Mouse (Mus musculus) T-cell, adult 2 months (primary cell): ENCODE measurements around the gene Trmt44.

ENCODE experiments used
- DNase-seq: peaks from one replicate; pipeline ENCODE4 v3.0.0; 2022; ENCODE audit warnings: low spot score

Gene Trmt44

GRCm38 (mm10) chr5:35574653-35575599 is at the start of gene Trmt44:
Gene Trmt44 (minus strand): TSS chr5:35575070.
- DNase-seq: peak; percentile 86

DNA sequence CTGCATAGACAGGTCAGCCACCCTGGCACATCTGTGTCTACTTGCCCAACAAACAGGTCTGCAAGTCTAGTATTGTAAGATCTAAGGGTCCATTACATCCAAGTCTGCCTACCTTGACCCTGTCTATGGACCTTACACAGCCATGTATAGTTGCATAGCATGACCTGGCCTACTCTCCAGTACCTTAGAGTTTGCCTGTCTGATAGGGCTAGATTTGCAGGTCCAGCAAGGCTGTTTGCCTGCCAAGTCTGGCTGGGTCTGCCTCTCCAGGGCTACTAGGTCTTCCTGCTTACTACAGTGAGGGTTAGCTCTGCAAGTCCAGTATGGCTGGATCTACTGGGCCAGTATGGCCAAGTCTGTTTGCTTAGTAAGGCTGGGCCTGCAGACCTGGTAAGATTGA is 49.0 kb upstream of the Trmt44 start:
- DNase-seq: no peak

DNA sequence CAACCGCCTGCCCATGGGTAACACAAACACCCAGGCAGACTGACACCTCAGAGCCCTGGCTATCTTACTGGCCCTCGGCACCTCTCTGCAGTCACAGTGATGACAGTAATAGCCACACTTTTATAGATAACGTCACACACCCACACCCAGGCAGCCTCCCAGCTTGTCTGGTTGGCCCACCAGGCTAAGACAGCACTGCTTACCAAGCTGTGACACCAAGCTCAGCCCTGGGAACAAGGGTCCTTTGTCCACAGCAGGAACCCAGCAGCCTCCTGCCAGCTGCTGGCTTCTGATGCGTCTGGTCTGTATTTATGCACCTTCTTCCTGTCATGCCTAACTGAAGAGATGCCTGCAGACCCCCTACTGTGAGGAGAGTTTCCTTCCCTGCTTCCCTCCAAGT is 46.2 kb upstream of the Trmt44 start:
- no peak for DNase-seq

DNA sequence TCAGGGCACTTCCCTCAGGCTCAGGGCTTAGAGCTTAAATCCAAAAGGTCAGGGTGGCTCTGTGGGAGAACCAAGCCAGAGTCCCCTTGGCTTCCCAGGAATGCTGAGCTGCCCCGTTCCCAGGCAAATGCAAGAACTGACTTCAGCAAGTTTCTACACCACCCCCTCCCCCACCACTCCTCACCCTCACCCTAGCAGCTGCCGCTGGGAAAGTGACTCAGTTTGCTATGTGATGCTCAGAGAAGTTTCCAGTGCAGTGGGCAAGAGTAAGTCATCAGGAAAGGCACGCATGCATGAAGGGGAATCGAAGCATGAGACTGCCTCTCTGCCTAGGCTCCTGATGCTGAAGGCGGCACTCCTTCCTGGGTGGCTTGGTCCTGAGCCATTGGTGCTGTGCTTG is 42.1 kb upstream of the Trmt44 start:
- no peak for DNase-seq

- DNase-seq: no peak
Measured at GRCm38 (mm10) chr5:35612722-35613121, 37.9 kb upstream of the Trmt44 start.

- no peak for DNase-seq
Measured at GRCm38 (mm10) chr5:35611900-35612299, 37.0 kb upstream of the Trmt44 start.

DNA sequence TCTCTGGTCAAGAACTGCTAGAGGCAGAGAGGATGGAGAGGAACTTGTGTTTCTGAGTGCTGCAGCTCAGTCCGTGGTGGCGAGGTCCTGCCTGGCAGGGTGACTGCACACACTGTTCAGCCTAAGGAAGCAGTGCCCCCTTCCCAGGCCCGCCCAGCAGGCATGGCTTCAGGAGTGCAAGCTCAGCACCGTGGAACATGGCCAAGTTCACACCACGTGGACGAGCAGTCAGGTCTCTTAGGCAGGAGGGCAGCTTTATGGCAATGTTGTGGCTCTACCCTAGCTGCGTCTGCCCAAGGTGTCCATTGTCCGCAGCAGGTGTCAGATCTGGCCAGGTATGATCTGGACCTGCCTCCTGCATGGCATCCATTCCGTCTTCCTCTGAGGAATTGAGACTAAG is 36.3 kb upstream of the Trmt44 start:
- DNase-seq: no peak

GRCm38 (mm10) chr5:35610381-35610780 is 35.5 kb upstream of the Trmt44 start:
- no peak for DNase-seq

GRCm38 (mm10) chr5:35609971-35610370 is 35.1 kb upstream of the Trmt44 start:
- DNase-seq: no peak

DNA sequence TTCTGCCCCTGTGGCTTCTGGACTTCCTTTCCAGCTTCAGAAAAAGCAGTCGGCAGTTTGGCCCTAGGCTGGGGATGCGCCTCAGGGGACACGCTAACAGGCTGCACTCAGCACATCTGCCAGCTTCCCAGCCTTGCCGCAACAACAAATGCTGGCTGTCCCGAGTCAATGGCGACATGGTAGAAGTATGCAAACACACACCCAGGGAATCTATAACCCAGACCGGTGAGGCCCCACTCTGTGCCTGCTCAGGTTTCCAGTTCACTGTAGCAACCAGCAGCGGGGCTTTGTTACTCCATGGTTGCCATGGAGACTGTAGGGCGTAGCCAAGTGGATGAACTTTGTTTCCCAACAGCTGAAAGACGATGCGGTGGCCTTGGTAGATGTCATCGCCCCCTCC is 34.5 kb upstream of the Trmt44 start:
- DNase-seq: no peak

DNA sequence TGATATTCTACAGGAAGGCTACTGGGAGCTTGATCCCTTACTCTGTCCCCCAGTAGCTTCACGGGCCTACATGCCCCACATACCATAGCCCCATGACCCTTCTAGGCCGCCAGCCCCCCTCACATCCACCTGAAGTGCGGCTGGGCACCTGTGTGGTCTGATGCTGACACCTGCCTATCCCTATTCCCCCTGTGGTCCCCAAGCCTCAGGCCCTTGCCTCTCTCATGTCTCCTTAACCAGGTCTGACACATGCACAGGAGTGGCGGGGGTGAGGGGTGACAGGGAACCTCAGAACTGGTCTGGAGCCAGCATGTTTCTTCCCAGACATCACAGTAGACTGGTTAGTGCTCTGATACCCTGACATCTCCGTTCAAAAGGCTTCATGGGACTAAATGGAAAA is 33.7 kb upstream of the Trmt44 start:
- no peak for DNase-seq

DNA sequence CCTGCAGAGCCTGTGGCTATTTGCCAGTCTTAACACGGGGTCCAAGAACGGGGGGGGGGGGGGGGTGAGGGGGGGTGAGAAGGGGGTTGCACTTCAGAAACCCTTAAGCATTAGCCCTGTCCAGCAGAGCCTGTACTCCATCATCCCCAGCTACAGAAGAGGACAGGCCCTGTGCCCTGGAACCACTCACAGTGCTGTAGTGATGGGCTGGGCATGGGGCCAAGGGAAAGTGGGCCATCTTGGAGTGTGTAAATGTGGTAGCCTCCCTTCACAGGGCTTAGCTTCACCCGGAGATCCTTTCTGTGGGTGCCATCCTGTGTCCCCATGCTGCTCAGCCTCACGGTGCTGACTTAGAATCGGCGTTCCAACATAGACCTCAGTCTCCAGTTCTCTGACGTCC is 32.9 kb upstream of the Trmt44 start:
- DNase-seq: no peak

GRCm38 (mm10) chr5:35606800-35607199 is 31.9 kb upstream of the Trmt44 start:
- no peak for DNase-seq

DNA sequence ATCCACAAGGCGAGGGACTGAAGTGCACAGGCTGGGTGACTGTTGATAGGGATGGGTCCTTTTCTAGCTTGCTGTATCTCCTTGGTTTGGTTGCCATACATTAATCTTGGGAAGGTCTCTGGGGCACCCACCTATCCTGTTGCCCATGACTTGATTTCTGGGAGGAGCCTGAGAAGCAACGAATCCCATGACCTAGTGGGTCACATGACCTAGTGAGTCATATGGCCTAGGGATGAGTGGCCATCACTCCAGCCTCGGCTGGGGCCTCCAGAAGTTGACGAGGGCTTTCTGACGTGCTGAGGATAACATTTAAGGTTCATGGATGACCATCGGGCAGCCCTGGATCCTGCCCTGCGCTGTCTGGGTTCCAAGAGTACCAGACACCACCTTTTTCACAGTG is 30.5 kb upstream of the Trmt44 start:
- no peak for DNase-seq

DNA sequence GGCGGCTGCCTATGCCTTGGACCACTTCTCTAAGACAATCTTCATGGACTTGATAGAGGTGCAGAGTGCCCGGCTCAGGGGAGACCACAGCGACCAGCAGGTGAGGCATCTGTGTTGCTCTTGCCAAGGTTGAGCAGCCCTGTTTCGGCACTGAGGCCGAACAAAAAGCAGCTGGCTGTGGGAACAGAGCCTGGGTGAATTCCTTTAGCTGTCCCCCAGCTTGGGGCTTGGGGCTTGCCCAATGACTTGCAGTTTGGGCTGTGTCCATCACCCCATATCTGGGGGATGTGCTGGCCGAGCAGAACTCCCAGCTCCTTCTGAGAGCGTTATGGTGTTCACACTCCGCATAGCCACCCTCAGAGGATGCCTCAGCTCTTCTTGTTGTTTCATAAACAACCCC is 26.7 kb upstream of the Trmt44 start:
- no peak for DNase-seq

DNA sequence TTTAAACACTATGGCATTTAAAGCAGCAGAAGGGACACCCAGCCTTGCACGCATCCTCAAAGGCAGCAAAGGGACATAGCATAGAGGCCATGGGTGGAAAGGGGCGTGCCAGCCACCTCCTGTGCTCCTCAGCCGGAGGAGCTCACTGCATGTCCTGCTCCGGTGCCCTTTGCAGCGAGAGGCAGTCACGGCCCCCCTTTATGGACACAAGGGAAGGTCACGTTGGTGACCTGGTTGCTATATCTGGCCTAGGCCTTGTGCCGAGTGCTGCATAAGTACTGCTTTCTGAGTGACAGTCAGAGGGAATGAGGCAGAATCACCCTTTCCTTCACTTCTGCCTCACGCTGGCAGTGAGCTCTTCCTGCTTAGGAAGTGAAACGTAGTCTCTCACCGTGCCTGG is 25.4 kb upstream of the Trmt44 start:
- no peak for DNase-seq

- DNase-seq: no peak
Measured at GRCm38 (mm10) chr5:35596169-35597160, 21.6 kb upstream of the Trmt44 start.

DNA sequence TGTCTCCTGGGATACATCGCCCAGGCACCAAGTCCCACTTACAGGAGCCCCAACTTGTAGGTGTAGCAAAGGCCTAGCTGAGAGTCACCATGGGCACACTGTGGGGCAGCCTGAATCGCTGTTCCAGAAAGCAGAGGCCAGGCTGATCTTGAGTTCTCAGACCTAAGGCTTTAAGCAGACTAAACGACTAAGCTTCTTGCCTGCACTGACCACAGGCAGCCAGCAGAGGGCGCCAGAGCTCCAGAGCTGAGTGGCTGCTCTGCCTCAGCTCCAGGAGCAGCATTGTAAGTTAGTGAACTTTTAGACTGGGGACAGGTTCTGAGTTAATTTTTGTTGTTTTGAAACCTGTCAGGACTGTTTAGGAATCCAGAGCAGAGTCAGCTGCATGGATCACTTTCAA is 20.8 kb upstream of the Trmt44 start:
- DNase-seq: peak; percentile 37

GRCm38 (mm10) chr5:35594768-35595167 is 19.9 kb upstream of the Trmt44 start:
- no peak for DNase-seq

- DNase-seq: no peak
Measured at GRCm38 (mm10) chr5:35593272-35593671, 18.4 kb upstream of the Trmt44 start.

DNA sequence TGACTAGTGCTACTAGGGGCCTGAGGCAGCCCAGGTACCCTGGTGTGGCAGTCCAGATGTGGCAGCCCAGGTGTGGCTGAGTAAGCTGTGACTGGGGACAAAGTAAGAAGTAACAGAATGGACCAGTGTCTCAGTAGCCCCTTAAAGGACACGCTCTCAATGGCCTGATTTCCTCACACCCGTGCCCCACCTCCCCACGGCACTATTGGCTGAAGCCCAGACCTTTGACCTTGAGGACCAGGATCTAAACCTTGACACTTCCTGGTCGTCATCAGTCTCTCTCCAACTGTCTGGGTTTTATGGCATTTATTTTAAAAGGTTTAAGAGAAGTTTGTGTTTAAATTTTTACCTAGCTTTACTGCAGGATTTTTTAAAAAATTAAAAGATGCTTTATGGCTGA is 18.0 kb upstream of the Trmt44 start:
- DNase-seq: no peak

DNA sequence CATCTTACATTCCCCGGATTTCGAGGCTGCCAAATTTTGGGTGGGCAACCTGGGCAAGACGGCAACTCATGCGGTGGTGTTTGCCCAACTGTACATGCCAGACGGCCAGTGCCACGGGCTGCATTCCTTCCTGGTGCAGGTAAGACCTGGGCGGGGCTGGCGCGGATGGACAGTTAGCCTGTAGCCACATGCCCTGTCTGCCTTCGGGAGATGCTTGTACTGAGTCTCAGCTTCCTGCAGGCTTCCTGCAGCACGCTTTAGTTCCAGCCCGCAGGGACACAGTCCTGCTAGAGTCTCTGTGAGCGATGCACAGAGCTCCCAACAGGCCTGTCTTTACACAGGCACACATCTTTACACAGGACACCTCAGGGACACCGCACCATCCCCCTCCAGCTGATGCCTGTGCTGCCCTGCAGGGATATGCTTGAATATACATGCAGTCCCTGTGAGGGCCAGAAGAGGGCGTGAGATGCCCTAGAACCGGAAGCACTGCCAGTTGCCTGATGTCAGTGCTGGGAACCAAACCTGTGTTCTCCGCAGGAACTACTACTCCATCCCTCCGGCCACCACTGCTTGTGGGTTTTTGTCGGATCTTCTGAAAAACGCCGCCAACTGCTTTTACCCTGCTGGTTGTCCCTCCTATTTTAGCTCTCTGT is 17.3 kb upstream of the Trmt44 start:
- peak; percentile 14 for DNase-seq
